Mouse (Mus musculus) midbrain, embryonic 15.5 days (tissue): ENCODE measurements around the gene Dnaja2. TPM values are rescaled to one million over a fixed set of nuclear protein-coding genes. Genes with fewer than 3 reads are reported as not detected.

Experiments used
- ATAC-seq: fragments of 200-750 bp; cut with Nextera tagmentation; replicated peaks from 2 replicates; pipeline ENCODE4 v1.8.0; 2017; ENCODE audit warnings: moderate TSS enrichment
- H3K27ac ChIP-seq: fragments of 300-500 bp; sonication (generic); 2 replicates; pipeline ENCODE4 v1.5.1; 2015; ENCODE audit warnings: mild to moderate bottlenecking, inconsistent platforms
- H3K27me3 ChIP-seq: fragments of 300-500 bp; sonication (generic); replicated peaks from 2 replicates; pipeline ENCODE4 v1.6.1; 2015; ENCODE audit warnings: inconsistent platforms
- H3K36me3 ChIP-seq: fragments of 300-500 bp; sonication (generic); replicated peaks from 2 replicates; pipeline ENCODE4 v1.6.1; 2015; ENCODE audit warnings: inconsistent platforms
- H3K4me1 ChIP-seq: fragments of 300-500 bp; sonication (generic); 2 replicates; pipeline ENCODE4 v1.6.1; 2015; ENCODE audit warnings: inconsistent platforms
- H3K4me2 ChIP-seq: fragments of 300-500 bp; sonication (generic); 2 replicates; pipeline ENCODE4 v1.6.1; 2015; ENCODE audit warnings: inconsistent platforms, mild to moderate bottlenecking, moderate library complexity
- H3K4me3 ChIP-seq: fragments of 300-500 bp; sonication (generic); 2 replicates; pipeline ENCODE4 v1.5.1; 2015; ENCODE audit warnings: mild to moderate bottlenecking, inconsistent platforms
- H3K9ac ChIP-seq: fragments of 300-500 bp; sonication (generic); 2 replicates; pipeline ENCODE4 v1.6.1; 2015; ENCODE audit warnings: mild to moderate bottlenecking, inconsistent platforms
- H3K9me3 ChIP-seq: fragments of 300-500 bp; sonication (generic); 2 replicates; pipeline ENCODE4 v1.6.1; 2016; ENCODE audit warnings: inconsistent platforms
- WGBS: fragments of 180-500 bp; shearing (Covaris S2); methylation state at CpG from one replicate; pipeline ENCODE4 v1.1.7; 2015; ENCODE audit warnings: mixed read lengths; 5-methylcytosine and 5-hydroxymethylcytosine counted together
- polyA plus RNA-seq: library from polyadenylated mRNA; unstranded; fragments of >200 nt; fragmentation: Nextera tagmentation; extraction: Ambion mirVana; gene quantifications from 2 replicates; pipeline ENCODE4 v1.2.1, GENCODE M21; 2015

Dnaja2 gene
- polyA plus RNA-seq, 1 experiment from 2014 or later, result 178 TPM

DNA sequence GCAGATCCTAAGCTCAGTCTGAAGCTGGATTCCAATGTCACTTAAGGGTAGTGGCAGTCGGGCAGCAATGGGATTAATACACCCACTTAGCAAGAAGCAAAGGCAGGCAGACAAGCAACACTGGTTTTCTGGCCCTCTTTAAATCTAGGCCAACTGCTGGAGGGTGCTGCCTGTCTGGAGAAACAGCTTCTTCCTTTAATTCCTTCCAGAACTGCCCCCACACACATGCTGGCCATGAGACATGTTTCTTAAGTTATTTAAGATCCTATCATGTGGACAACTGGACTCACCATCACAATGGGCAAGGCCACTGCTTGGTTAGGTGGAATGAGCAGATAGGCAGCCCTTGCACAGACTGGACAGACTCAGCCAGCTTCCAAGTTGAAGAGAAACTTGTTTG is 21.0 kb downstream of the Dnaja2 start:
- H3K36me3 ChIP-seq, result peaks cover 21% of the 10 kb centered on the region
- no peaks in the 10 kb centered on the region for H3K4me1 ChIP-seq
- no peaks in the 10 kb centered on the region for H3K27me3 ChIP-seq
- no peak overlapping the region for H3K4me2 ChIP-seq
- no peak overlapping the region for H3K4me3 ChIP-seq
- H3K9me3 ChIP-seq, result no peaks in the 10 kb centered on the region
- ATAC-seq, result no peak
- no peak overlapping the region for H3K9ac ChIP-seq
- H3K27ac ChIP-seq, result no peak overlapping the region
- WGBS, result 79% methylated on average over 1 of the region's 1 CpGs

DNA sequence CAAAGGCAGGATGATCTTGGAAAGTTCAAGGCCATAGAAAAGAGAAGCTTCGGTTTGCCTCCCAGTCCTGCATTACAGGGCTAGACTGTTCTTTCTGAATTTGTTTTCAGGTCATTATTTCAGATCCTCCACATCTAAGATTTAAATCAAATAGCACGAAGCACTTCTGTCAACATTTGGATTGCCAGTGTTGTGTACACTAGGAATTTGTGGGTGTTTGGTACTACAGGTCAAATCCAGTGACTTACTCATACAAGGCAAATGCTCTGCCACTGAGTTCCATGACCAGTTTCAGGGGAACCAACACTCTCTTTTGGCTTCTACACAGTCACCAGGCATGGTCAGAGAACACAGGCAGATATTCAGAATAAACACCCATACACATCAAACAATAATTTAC is 21.7 kb downstream of the Dnaja2 start:
- H3K9ac ChIP-seq, result no peak overlapping the region
- no peaks in the 10 kb centered on the region for H3K9me3 ChIP-seq
- H3K4me1 ChIP-seq, result no peaks in the 10 kb centered on the region
- ATAC-seq, result no peak
- no peak overlapping the region for H3K4me3 ChIP-seq
- no peak overlapping the region for H3K4me2 ChIP-seq
- no peaks in the 10 kb centered on the region for H3K27me3 ChIP-seq
- H3K36me3 ChIP-seq, result peaks cover 14% of the 10 kb centered on the region
- no peak overlapping the region for H3K27ac ChIP-seq
- WGBS, result 84% methylated on average over 2 of the region's 2 CpGs

- ATAC-seq, result no peak
- H3K9me3 ChIP-seq, result no peaks in the 10 kb centered on the region
- no peaks in the 10 kb centered on the region for H3K4me1 ChIP-seq
- H3K27ac ChIP-seq, result no peak overlapping the region
- no peak overlapping the region for H3K4me2 ChIP-seq
- no peak overlapping the region for H3K9ac ChIP-seq
- H3K4me3 ChIP-seq, result no peak overlapping the region
- H3K36me3 ChIP-seq, result peaks cover 8% of the 10 kb centered on the region
- no peaks in the 10 kb centered on the region for H3K27me3 ChIP-seq
- 90% methylated on average over 4 of the region's 4 CpGs for WGBS
These were observed 22.3 kb downstream of the Dnaja2 start for GRCm38 (mm10) chr8:85532843-85533242.

- no peak overlapping the region for H3K4me2 ChIP-seq
- H3K27ac ChIP-seq, result no peak overlapping the region
- H3K27me3 ChIP-seq, result no peaks in the 10 kb centered on the region
- H3K9ac ChIP-seq, result no peak overlapping the region
- H3K36me3 ChIP-seq, result peaks cover 6% of the 10 kb centered on the region
- WGBS, result 97% methylated on average over 3 of the region's 3 CpGs
- H3K4me3 ChIP-seq, result no peak overlapping the region
- ATAC-seq, result no peak
- H3K9me3 ChIP-seq, result no peaks in the 10 kb centered on the region
- no peaks in the 10 kb centered on the region for H3K4me1 ChIP-seq
These were observed 23.7 kb downstream of the Dnaja2 start for GRCm38 (mm10) chr8:85531471-85531870.

GRCm38 (mm10) chr8:85530717-85531116 is 24.4 kb downstream of the Dnaja2 start:
- no peak overlapping the region for H3K4me3 ChIP-seq
- H3K9me3 ChIP-seq, result no peaks in the 10 kb centered on the region
- ATAC-seq, result no peak
- H3K27ac ChIP-seq, result no peak overlapping the region
- WGBS, result 100% methylated on average over 1 of the region's 1 CpGs
- no peaks in the 10 kb centered on the region for H3K4me1 ChIP-seq
- 0 out of 2 replicates have a peak, but pooled peaks cover 4% of the 10 kb centered on the region for H3K36me3 ChIP-seq
- H3K27me3 ChIP-seq, result no peaks in the 10 kb centered on the region
- H3K4me2 ChIP-seq, result no peak overlapping the region
- no peak overlapping the region for H3K9ac ChIP-seq

- no peak for ATAC-seq
- WGBS, result 83% methylated on average over 3 of the region's 3 CpGs
These were observed 26.2 kb downstream of the Dnaja2 start for GRCm38 (mm10) chr8:85528959-85529358.

DNA sequence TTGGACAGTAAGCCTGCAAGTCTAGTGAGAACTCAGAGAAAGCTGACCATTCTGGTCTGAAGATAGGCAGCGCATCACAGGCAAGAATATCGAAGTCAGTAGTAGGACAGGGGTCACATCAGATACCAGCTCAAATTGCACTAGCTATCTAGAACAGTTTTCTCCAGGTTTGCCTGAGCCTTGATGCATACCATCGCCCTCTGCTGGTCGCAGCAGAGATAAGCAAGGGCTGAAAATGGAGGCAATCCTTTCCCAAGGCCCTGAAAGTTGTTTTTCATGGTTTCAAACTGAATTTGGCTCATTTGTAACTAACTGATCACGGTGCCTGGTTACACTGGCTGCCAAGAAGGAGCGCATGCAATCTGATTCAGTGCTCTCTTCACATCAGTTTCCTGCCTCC is 29.0 kb downstream of the Dnaja2 start:
- peaks cover 25% of the 10 kb centered on the region; the same call in 1 of the 2 replicates for H3K36me3 ChIP-seq
- 39% methylated on average over 6 of the region's 6 CpGs for WGBS
- no peak for ATAC-seq

More at GRCm38 (mm10) chr8:85528959-85529358, 26.2 kb downstream of the Dnaja2 start:
- H3K27ac ChIP-seq, result no peak overlapping the region
- H3K27me3 ChIP-seq, result no peaks in the 10 kb centered on the region
- H3K4me2 ChIP-seq, result no peak overlapping the region
- H3K4me1 ChIP-seq, result no peaks in the 10 kb centered on the region
- H3K36me3 ChIP-seq, result 0 out of 2 replicates have a peak, but pooled peaks cover 7% of the 10 kb centered on the region
- no peaks in the 10 kb centered on the region for H3K9me3 ChIP-seq
- H3K4me3 ChIP-seq, result no peak overlapping the region
- no peak overlapping the region for H3K9ac ChIP-seq

DNA sequence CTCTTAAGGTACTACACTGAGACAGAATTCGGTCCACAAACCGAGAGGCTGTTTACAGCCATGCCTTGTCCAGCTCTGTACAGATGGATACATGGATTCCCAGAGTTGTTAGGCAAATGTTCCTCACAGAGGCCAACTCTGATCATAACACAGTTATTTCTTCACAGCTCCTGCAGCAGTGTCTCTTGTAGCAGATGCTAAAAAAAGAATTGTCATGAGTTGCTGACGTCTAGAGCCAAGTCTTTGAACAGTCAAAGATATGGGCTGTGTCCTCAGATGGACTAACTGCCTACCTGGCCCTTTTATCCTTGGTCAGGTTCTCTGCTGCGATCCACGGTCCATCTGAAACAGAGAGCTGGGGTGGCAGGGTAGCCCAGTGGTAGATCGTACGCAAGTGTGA is 31.1 kb downstream of the Dnaja2 start:
- Histone ChIP-seq H3K9me3 (no peaks in the 10 kb centered on the region), H3K4me1 (no peaks in the 10 kb centered on the region), H3K4me2 (no peak overlapping the region), H3K4me3 (no peak overlapping the region), H3K36me3 (peaks cover 42% of the 10 kb centered on the region; the same call in 1 of the 2 replicates), H3K27me3 (no peaks in the 10 kb centered on the region), H3K9ac (no peak overlapping the region), H3K27ac (no peak overlapping the region)
- no peak for ATAC-seq
- 94% methylated on average over 7 of the region's 7 CpGs for WGBS

More for the DNA sequence above, 29.0 kb downstream of the Dnaja2 start:
- Histone ChIP-seq H3K27me3 (no peaks in the 10 kb centered on the region), H3K9ac (no peak overlapping the region), H3K27ac (no peak overlapping the region), H3K4me1 (no peaks in the 10 kb centered on the region), H3K4me3 (no peak overlapping the region), H3K4me2 (no peak overlapping the region), H3K9me3 (no peaks in the 10 kb centered on the region)

- no peak overlapping the region for H3K4me3 ChIP-seq
- no peaks in the 10 kb centered on the region for H3K27me3 ChIP-seq
- no peak for ATAC-seq
- no peak overlapping the region for H3K4me2 ChIP-seq
- H3K27ac ChIP-seq, result no peak overlapping the region
- H3K9ac ChIP-seq, result no peak overlapping the region
- H3K4me1 ChIP-seq, result no peaks in the 10 kb centered on the region
- peaks cover 54% of the 10 kb centered on the region; the same call in 1 of the 2 replicates for H3K36me3 ChIP-seq
- no peaks in the 10 kb centered on the region for H3K9me3 ChIP-seq
- WGBS, result 92% methylated on average over 8 of the region's 8 CpGs
These were observed 33.8 kb downstream of the Dnaja2 start for GRCm38 (mm10) chr8:85521332-85521731.

GRCm38 (mm10) chr8:85520586-85520985 is 34.6 kb downstream of the Dnaja2 start:
- 97% methylated on average over 4 of the region's 4 CpGs for WGBS
- H3K27me3 ChIP-seq, result no peaks in the 10 kb centered on the region
- no peak overlapping the region for H3K4me3 ChIP-seq
- no peak for ATAC-seq
- peaks cover 59% of the 10 kb centered on the region; the same call in 1 of the 2 replicates for H3K36me3 ChIP-seq
- no peaks in the 10 kb centered on the region for H3K4me1 ChIP-seq
- no peak overlapping the region for H3K9ac ChIP-seq
- no peak overlapping the region for H3K4me2 ChIP-seq
- H3K27ac ChIP-seq, result no peak overlapping the region
- no peaks in the 10 kb centered on the region for H3K9me3 ChIP-seq

- Histone ChIP-seq H3K9me3 (no peaks in the 10 kb centered on the region), H3K4me1 (no peaks in the 10 kb centered on the region), H3K27ac (no peak overlapping the region), H3K4me3 (no peak overlapping the region), H3K9ac (no peak overlapping the region), H3K4me2 (no peak overlapping the region), H3K36me3 (peaks cover 52% of the 10 kb centered on the region; the same call in 1 of the 2 replicates), H3K27me3 (no peaks in the 10 kb centered on the region)
- no peak for ATAC-seq
- 94% methylated on average over 10 of the region's 10 CpGs for WGBS
These were observed 37.2 kb downstream of the Dnaja2 start for GRCm38 (mm10) chr8:85517956-85518355.

- Histone ChIP-seq H3K4me2 (no peak overlapping the region), H3K27me3 (no peaks in the 10 kb centered on the region), H3K36me3 (peaks cover 46% of the 10 kb centered on the region; the same call in 1 of the 2 replicates), H3K4me1 (no peaks in the 10 kb centered on the region), H3K9ac (no peak overlapping the region), H3K27ac (no peak overlapping the region), H3K9me3 (no peaks in the 10 kb centered on the region), H3K4me3 (no peak overlapping the region)
- no peak for ATAC-seq
- WGBS, result 88% methylated on average over 4 of the region's 4 CpGs
These were observed 37.8 kb downstream of the Dnaja2 start for GRCm38 (mm10) chr8:85517336-85517735.

- no peak overlapping the region for H3K4me3 ChIP-seq
- WGBS, result 79% methylated on average over 7 of the region's 7 CpGs
These were observed 39.8 kb downstream of the Dnaja2 start for GRCm38 (mm10) chr8:85515391-85515790.

More at GRCm38 (mm10) chr8:85515391-85515790, 39.8 kb downstream of the Dnaja2 start:
- H3K4me1 ChIP-seq, result no peaks in the 10 kb centered on the region
- no peak overlapping the region for H3K27ac ChIP-seq
- H3K4me2 ChIP-seq, result no peak overlapping the region
- no peaks in the 10 kb centered on the region for H3K27me3 ChIP-seq
- no peak for ATAC-seq
- no peaks in the 10 kb centered on the region for H3K9me3 ChIP-seq
- peaks cover 41% of the 10 kb centered on the region; the same call in 1 of the 2 replicates for H3K36me3 ChIP-seq
- no peak overlapping the region for H3K9ac ChIP-seq
